Mouse (Mus musculus) gastrocnemius, postnatal 4 days (tissue): ENCODE measurements around the gene Zfyve16. TPM values are rescaled to one million over a fixed set of nuclear protein-coding genes. Genes with fewer than 3 reads are reported as not detected.

ENCODE experiments used
- DNase-seq, 2 experiments: peaks; one replicate each; pipeline ENCODE4 v3.0.0; 2021 to 2022; ENCODE audit warnings: low spot score in 2 of 2, mixed read lengths in 2 of 2
- long read RNA-seq, 2 experiments: library from polyadenylated mRNA; stranded (forward); transcript quantifications; one replicate each; pipeline ENCODE4 v2.0.0; 2021
- total RNA-seq, 2 experiments: library from RNA; stranded (reverse); gene quantifications; 2 replicates each; pipeline ENCODE4 v1.2.3; 2021

Gene Zfyve16
- total RNA-seq, result 10 to 100 TPM; 21.2 to 23.7 TPM
- long read RNA-seq, experiment 1, full-length matches to known transcripts, result 3 of 5 reads
- long read RNA-seq, experiment 1, partial matches to known transcripts, result 1 of 5 reads
- long read RNA-seq, experiment 1, other reads (novel, unspliced or antisense), result 1 of 5 reads
- long read RNA-seq, experiment 2, full-length matches to known transcripts, result 4 of 5 reads
- long read RNA-seq, experiment 2, partial matches to known transcripts, result 0 of 5 reads
- long read RNA-seq, experiment 2, other reads (novel, unspliced or antisense), result 1 of 5 reads

- DNase-seq, result peak; percentile 99
Measured at GRCm38 (mm10) chr13:92530721-92531211, at the start of gene Zfyve16. Zfyve16 (minus strand) TSS chr13:92530868.

GRCm38 (mm10) chr13:92578210-92578609 lies 47.5 kb upstream of the Zfyve16 start:
- DNase-seq, result no peak

- DNase-seq, result no peak
Measured at GRCm38 (mm10) chr13:92576688-92577087, 46.0 kb upstream of the Zfyve16 start.

GRCm38 (mm10) chr13:92576072-92576471 lies 45.4 kb upstream of the Zfyve16 start, which contains the start of gene Spz1:
Spz1 (minus strand) TSS chr13:92576172.
- no peak for DNase-seq

GRCm38 (mm10) chr13:92559429-92559828 lies 28.8 kb upstream of the Zfyve16 start:
- no peak for DNase-seq

GRCm38 (mm10) chr13:92557229-92557628 lies 26.6 kb upstream of the Zfyve16 start:
- no peak for DNase-seq

GRCm38 (mm10) chr13:92556458-92557126 lies 25.9 kb upstream of the Zfyve16 start:
- DNase-seq, result no peak

GRCm38 (mm10) chr13:92547093-92547492 lies 16.4 kb upstream of the Zfyve16 start:
- DNase-seq, result no peak

- DNase-seq, result no peak
Measured at GRCm38 (mm10) chr13:92540997-92541396, 10.3 kb upstream of the Zfyve16 start.

GRCm38 (mm10) chr13:92539126-92539525 lies 8.5 kb upstream of the Zfyve16 start:
- no peak for DNase-seq

- no peak for DNase-seq
Measured at GRCm38 (mm10) chr13:92533801-92534200, 3.1 kb upstream of the Zfyve16 start.

- DNase-seq, result no peak
Measured at GRCm38 (mm10) chr13:92532216-92532615, 1.5 kb upstream of the Zfyve16 start.

GRCm38 (mm10) chr13:92531237-92531636 lies 569 bp upstream of the Zfyve16 start:
- no peak for DNase-seq

GRCm38 (mm10) chr13:92529828-92530720 lies 594 bp downstream of the Zfyve16 start:
- DNase-seq, result no peak

- DNase-seq, result no peak
Measured at GRCm38 (mm10) chr13:92523178-92523813, 7.4 kb downstream of the Zfyve16 start.

GRCm38 (mm10) chr13:92504871-92505270 lies 25.8 kb downstream of the Zfyve16 start:
- DNase-seq, result no peak

GRCm38 (mm10) chr13:92491923-92492322 lies 38.7 kb downstream of the Zfyve16 start:
- no peak for DNase-seq

- peak in 1 of 2 experiments; percentile 15 for DNase-seq
Measured at GRCm38 (mm10) chr13:92490817-92491216, 39.9 kb downstream of the Zfyve16 start.

- DNase-seq, result peak; percentile 66 to 85
Measured at GRCm38 (mm10) chr13:92483852-92484463, 46.7 kb downstream of the Zfyve16 start, which contains the start of gene Fam151b. Fam151b (minus strand) TSS chr13:92484015.

- DNase-seq, result peak in 1 of 2 experiments; percentile 31
Measured at GRCm38 (mm10) chr13:92483348-92483747, 47.3 kb downstream of the Zfyve16 start.
